Mouse (Mus musculus): Measurements from ENCODE around the gene Nsmce3. TPM values are rescaled to one million over a fixed set of nuclear protein-coding genes. Genes with fewer than 3 reads are reported as not detected.
A peak's percentile ranks its signal among the peaks of the same experiment; 100 is the strongest.

Gene Nsmce3
- polyA plus RNA-seq, 1 experiment from 2014 or later = 9.9 TPM

GRCm38 (mm10) chr7:64855976-64856375, 16.8 kb downstream of the Nsmce3 start:
- Histone ChIP-seq H3K4me3 (no peak overlapping the region), H3K36me3 (no peaks in the 10 kb centered on the region), H3K4me2 (replicated peaks) (0 out of 2 replicates have a peak overlapping the region, but pooled peaks have one; percentile 1), H3K27ac (no peak overlapping the region), H3K4me1 (peaks cover 4% of the 10 kb centered on the region; the same call in 1 of the 2 replicates), H3K9me3 (no peaks in the 10 kb centered on the region), H3K27me3 (replicated peaks) (no peaks in the 10 kb centered on the region), H3K9ac (no peak overlapping the region)
- no peak for ATAC-seq (ENCODE audit: low FRiP score, low read depth)
- 58% methylated on average over 15 of the region's 15 CpGs for WGBS

GRCm38 (mm10) chr7:64855389-64855927, 17.3 kb downstream of the Nsmce3 start:
- ATAC-seq (ENCODE audit: low FRiP score, low read depth) = peak; percentile 33
- Histone ChIP-seq H3K4me1 (peaks cover 4% of the 10 kb centered on the region; the same call in 1 of the 2 replicates), H3K4me2 (replicated peaks) (no peak overlapping the region), H3K9me3 (no peaks in the 10 kb centered on the region), H3K27me3 (replicated peaks) (no peaks in the 10 kb centered on the region), H3K4me3 (no peak overlapping the region), H3K9ac (no peak overlapping the region), H3K36me3 (no peaks in the 10 kb centered on the region), H3K27ac (no peak overlapping the region)
- 84% methylated on average over 5 of the region's 10 CpGs for WGBS

DNA sequence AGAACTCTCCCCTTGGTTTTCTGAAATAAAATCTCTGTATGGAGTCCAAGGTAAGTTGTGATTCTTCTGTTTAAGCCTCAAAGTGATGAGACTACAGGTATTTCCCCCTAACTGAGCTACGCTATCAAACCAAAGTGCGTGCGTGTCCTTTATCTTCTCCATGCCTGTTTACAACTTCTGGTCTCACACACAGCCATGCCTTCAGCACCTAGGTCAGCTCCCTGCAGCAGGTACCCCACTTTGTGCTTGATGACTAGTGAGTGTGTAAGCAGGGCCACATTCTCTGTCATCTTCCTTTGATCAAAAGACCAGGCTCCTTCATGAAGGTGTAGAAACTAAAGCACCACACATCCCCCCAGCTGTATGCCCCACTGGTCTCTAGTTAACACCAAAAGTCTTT, 22.0 kb downstream of the Nsmce3 start:
- Histone ChIP-seq H3K36me3 (no peaks in the 10 kb centered on the region), H3K9me3 (no peaks in the 10 kb centered on the region), H3K4me1 (no peaks in the 10 kb centered on the region), H3K9ac (no peak overlapping the region), H3K27ac (no peak overlapping the region), H3K27me3 (replicated peaks) (no peaks in the 10 kb centered on the region), H3K4me3 (no peak overlapping the region), H3K4me2 (replicated peaks) (no peak overlapping the region)
- WGBS = 62% methylated on average over 3 of the region's 3 CpGs
- no peak for ATAC-seq (ENCODE audit: low FRiP score, low read depth)

DNA sequence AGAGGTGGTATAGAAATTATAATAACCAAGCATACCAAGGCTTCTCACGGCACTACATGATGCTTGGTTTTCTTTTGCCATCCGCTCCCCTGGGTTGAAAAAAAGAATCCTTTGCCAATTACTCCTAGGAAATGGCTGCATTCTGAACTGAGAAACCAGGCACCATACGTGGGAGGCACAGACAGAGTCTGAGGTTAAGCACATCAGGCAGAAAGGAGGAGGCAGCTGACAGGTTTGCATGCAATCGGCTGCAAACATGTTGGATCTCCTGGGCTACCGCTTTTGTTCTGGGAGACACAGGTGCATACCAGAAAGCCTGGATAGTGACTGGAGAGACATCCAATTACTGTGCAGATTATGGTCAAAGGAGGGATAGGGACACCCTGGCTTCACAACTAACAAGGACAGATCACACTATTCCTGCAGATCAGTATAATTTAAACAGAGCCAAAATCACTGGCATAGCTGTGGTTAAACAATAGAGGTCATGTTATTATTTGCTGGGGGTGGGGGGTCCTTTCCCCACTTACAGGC, 25.4 kb downstream of the Nsmce3 start:
- H3K27me3 ChIP-seq (replicated peaks) = peaks cover 4% of the 10 kb centered on the region; the same call in 1 of the 2 replicates
- H3K4me3 ChIP-seq = no peak overlapping the region
- ATAC-seq (ENCODE audit: low FRiP score, low read depth) = no peak
- WGBS = 88% methylated on average over 5 of the region's 5 CpGs
- no peaks in the 10 kb centered on the region for H3K4me1 ChIP-seq
- no peak overlapping the region for H3K27ac ChIP-seq
- H3K9ac ChIP-seq = no peak overlapping the region
- no peaks in the 10 kb centered on the region for H3K36me3 ChIP-seq
- no peak overlapping the region for H3K4me2 ChIP-seq (replicated peaks)
- H3K9me3 ChIP-seq = no peaks in the 10 kb centered on the region

DNA sequence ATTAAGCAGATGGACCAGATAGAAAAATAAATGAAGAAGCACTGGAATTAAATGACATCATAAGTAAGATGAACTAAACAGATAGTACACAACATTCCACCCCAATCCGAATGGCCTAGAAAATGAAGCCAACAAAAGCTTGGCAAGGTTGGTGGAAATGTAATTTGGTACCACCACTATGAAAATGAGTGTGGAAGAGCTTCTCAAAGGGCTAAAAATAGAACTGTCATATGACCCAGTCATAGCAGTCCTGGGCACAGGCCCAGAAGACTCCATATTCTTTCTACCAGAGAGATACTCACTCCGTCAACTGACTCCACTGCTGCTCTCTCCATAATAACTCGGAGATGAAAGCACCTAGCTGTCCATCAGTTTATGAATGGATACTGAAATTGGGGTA, 26.7 kb downstream of the Nsmce3 start:
- ATAC-seq (ENCODE audit: low FRiP score, low read depth) = no peak
- H3K4me2 ChIP-seq (replicated peaks) = no peak overlapping the region
- no peak overlapping the region for H3K27ac ChIP-seq
- no peaks in the 10 kb centered on the region for H3K9me3 ChIP-seq
- WGBS = 90% methylated on average over 3 of the region's 3 CpGs
- H3K4me1 ChIP-seq = peaks cover 7% of the 10 kb centered on the region
- H3K9ac ChIP-seq = no peak overlapping the region
- no peak overlapping the region for H3K4me3 ChIP-seq
- H3K27me3 ChIP-seq (replicated peaks) = peaks cover 4% of the 10 kb centered on the region; the same call in 1 of the 2 replicates
- H3K36me3 ChIP-seq = no peaks in the 10 kb centered on the region

DNA sequence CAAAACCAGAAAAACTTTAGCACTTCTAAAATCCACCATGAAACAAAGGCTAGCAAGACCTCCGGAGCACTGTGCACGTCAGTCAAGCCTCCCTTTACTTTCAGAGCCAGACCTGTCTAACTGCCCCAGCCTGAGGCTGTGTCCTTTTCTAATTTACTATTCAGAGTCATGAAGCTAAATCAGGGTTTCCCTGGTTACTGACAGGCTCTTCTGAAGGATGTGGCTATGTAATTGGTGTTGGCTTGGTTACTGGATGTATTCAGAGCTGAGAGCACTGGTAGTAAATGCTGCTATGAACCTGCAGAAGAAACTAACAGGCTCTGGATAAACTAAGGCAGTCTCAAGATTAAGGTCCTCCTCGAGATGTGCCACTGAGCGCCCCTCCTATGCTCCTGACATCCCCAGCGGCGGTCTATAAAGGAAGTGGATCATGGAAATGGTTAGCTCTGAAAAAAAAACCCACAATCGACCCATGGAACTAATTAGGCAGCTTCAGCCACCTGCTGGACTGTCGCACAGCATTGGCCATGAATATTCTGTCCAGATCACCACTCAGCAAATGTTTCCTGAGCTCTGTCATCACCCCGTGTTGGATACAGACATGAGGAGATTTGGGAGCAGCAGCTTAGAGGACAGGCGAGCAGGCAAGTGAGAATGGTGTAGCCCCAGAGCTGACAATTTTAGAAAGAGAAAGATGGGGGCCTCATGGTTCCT, 31.7 kb downstream of the Nsmce3 start:
- Histone ChIP-seq H3K27me3 (replicated peaks) (peaks cover 8% of the 10 kb centered on the region; the same call in 1 of the 2 replicates), H3K4me3 (no peak overlapping the region), H3K9ac (no peak overlapping the region), H3K27ac (0 out of 2 replicates have a peak overlapping the region, but pooled peaks have one; percentile 26), H3K9me3 (no peaks in the 10 kb centered on the region), H3K4me2 (replicated peaks) (peak overlapping the region; percentile 41), H3K36me3 (no peaks in the 10 kb centered on the region), H3K4me1 (peaks cover 29% of the 10 kb centered on the region)
- WGBS = 29% methylated on average over 10 of the region's 10 CpGs
- peak; percentile 89 for ATAC-seq (ENCODE audit: low FRiP score, low read depth)

DNA sequence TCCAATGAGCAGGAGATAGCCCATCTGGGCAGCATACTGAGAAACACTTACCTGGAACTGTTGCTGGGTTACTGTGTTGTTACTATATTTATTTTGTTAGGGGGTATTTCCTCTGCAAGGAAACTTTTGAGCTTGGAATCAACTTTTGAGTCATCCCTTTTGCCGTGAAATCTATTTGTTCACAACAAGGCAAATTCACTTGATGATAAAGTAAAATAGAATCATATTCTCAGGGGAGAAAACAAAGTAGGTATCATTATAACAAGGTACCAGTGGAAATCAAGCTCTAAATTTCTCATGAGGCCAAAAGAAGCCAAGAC, 32.3 kb downstream of the Nsmce3 start:
- H3K4me3 ChIP-seq = no peak overlapping the region
- H3K27ac ChIP-seq = peak overlapping the region; percentile 20; the same call in 1 of the 2 replicates
- no peak for ATAC-seq (ENCODE audit: low FRiP score, low read depth)
- H3K36me3 ChIP-seq = no peaks in the 10 kb centered on the region
- 59% methylated on average over 1 of the region's 1 CpGs for WGBS
- H3K4me1 ChIP-seq = peaks cover 29% of the 10 kb centered on the region
- H3K4me2 ChIP-seq (replicated peaks) = peak overlapping the region; percentile 57
- H3K9ac ChIP-seq = no peak overlapping the region
- no peaks in the 10 kb centered on the region for H3K9me3 ChIP-seq
- peaks cover 8% of the 10 kb centered on the region; the same call in 1 of the 2 replicates for H3K27me3 ChIP-seq (replicated peaks)

GRCm38 (mm10) chr7:64839801-64840575, 32.8 kb downstream of the Nsmce3 start:
- Histone ChIP-seq H3K27ac (peak overlapping the region; percentile 20; the same call in 1 of the 2 replicates), H3K27me3 (replicated peaks) (peaks cover 8% of the 10 kb centered on the region; the same call in 1 of the 2 replicates), H3K9me3 (no peaks in the 10 kb centered on the region), H3K4me3 (peak overlapping the region; percentile 19), H3K36me3 (no peaks in the 10 kb centered on the region), H3K4me2 (replicated peaks) (peak overlapping the region; percentile 57), H3K4me1 (peaks cover 29% of the 10 kb centered on the region), H3K9ac (0 out of 2 replicates have a peak overlapping the region, but pooled peaks have one; percentile 40)
- WGBS = 1% methylated on average over 21 of the region's 21 CpGs
- ATAC-seq (ENCODE audit: low FRiP score, low read depth) = peak; percentile 69

DNA sequence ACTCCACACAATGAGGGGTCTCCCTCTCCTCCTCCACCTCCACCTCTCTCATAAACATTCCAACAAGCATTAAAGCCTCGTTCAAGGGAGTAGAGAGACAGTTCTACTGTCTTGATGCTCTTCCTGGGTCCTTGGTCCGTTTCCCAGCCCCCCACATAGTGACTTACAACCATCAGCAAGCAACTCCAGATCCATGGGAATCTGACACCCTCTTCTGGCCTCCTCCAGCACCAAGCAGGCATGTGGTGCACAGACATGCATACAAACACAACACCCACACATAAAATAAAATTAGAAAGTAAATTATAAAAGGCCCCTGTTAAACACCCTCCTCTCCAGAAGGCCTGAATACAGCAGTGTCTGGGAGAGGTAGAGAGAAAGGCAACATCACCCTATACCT, 33.5 kb downstream of the Nsmce3 start:
- no peak overlapping the region for H3K27ac ChIP-seq
- H3K4me3 ChIP-seq = no peak overlapping the region
- peaks cover 8% of the 10 kb centered on the region; the same call in 1 of the 2 replicates for H3K27me3 ChIP-seq (replicated peaks)
- no peaks in the 10 kb centered on the region for H3K36me3 ChIP-seq
- ATAC-seq (ENCODE audit: low FRiP score, low read depth) = no peak
- no peak overlapping the region for H3K9ac ChIP-seq
- H3K4me1 ChIP-seq = peaks cover 29% of the 10 kb centered on the region
- 51% methylated on average over 2 of the region's 2 CpGs for WGBS
- no peaks in the 10 kb centered on the region for H3K9me3 ChIP-seq
- peak overlapping the region; percentile 57; the same call in 1 of the 2 replicates for H3K4me2 ChIP-seq (replicated peaks)

DNA sequence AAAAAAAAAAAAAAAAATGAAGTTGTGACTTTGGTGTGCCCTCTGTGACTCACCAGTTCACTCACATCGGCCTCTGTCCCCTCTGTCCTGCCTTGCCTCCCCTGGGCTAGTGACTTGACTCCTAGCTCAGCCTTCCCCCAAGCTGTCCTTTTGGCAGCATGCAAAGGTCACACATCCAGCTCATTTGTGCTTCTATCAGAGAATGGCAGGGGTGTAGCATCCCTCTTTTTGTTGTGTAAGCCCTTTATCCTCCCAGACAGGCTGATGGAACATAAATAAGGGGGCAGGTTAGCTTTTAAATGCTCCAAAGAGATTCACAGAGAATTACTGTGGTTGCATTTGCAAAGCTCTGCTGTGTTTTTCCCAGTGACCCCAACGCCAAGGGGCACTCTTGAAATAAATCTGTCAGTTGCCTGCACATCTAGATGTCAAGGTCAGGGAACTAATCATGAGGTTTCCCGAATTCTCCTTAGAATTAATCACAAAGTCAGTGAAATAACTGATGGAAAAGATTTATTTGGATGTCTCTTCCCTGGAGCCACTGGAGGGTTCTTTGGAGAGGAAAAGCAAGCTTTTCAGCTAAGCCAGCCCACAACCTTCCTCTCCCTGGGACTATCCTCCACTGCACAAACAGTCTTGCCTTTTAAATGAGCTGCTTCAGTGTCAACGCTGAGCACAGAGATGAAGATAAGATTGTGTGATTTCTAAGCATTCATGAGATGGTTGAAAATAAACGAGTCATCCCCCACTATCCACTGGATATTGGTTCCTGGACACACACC, 42.4 kb downstream of the Nsmce3 start:
- 13% methylated on average over 5 of the region's 5 CpGs for WGBS
- Histone ChIP-seq H3K27ac (no peak overlapping the region), H3K27me3 (replicated peaks) (no peaks in the 10 kb centered on the region), H3K4me3 (no peak overlapping the region), H3K4me2 (replicated peaks) (no peak overlapping the region), H3K4me1 (peaks cover 10% of the 10 kb centered on the region; the same call in 1 of the 2 replicates), H3K36me3 (no peaks in the 10 kb centered on the region), H3K9ac (no peak overlapping the region), H3K9me3 (no peaks in the 10 kb centered on the region)
- peak; percentile 41; the same call in 1 of the 2 replicates for ATAC-seq (ENCODE audit: low FRiP score, low read depth)

GRCm38 (mm10) chr7:64821081-64821480, 51.7 kb downstream of the Nsmce3 start:
- no peak overlapping the region for H3K9ac ChIP-seq
- no peak overlapping the region for H3K4me2 ChIP-seq (replicated peaks)
- no peaks in the 10 kb centered on the region for H3K9me3 ChIP-seq

More at GRCm38 (mm10) chr7:64821081-64821480, 51.7 kb downstream of the Nsmce3 start:
- Histone ChIP-seq H3K27ac (no peak overlapping the region), H3K4me3 (no peak overlapping the region), H3K27me3 (replicated peaks) (no peaks in the 10 kb centered on the region), H3K4me1 (no peaks in the 10 kb centered on the region), H3K36me3 (no peaks in the 10 kb centered on the region)
- ATAC-seq (ENCODE audit: low FRiP score, low read depth) = no peak
- WGBS = 80% methylated on average over 5 of the region's 5 CpGs
